ENCODE assay signal across 16 mouse cellular contexts in the genomic region with DNA sequence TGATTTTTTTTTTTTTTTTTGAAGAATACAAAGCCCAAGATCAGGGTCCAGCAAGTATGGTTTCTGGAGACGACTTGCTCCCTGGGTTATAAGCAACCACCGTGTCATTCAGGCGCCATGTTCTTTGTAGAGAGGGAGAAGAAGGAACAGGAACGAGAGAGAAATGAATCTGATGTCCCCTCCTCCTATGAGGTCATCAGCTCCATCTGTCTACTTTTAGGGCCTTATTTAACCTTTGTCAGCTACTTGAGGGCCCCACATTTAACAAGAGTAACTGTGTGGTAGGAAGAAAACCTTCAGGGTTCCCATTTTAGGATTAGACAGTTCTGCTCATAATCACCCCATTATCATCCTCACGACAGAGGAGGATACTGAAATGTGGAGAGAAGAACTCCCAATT. TPM values are rescaled to one million over a fixed set of nuclear protein-coding genes. Genes with fewer than 3 reads are reported as not detected.
DNase-seq lines count a peak whose midpoint lies in the region; TF ChIP-seq lines count a peak whose summit lies in the region.
"Had no signal": no experiment of that assay in that cellular context is flagged by ENCODE, and none has a peak within 500 bp of the region (broad histone marks: within the 10 kb centered on the region; RNA-seq: fewer than 3 reads in every experiment).

No protein-coding gene starts in this region.

- H3K27ac ChIP-seq in CH12.LX (ENCODE audit: insufficient read depth, low read depth): peak overlapping the region; percentile 98

- H3K9ac ChIP-seq in CH12.LX (ENCODE audit: insufficient read depth, low read depth): peak overlapping the region; percentile 99

- H3K27me3 ChIP-seq in CH12.LX (replicated peaks): no peaks in the 10 kb centered on the region
- H3K27me3 ChIP-seq: Patski had no signal

- TF ChIP-seq POLR2A in CH12.LX (IDR thresholded peaks at IDR 0.05; ENCODE audit: low read depth, low read length): peak; percentile 38; the same call in 1 of the 2 replicates

- intact Hi-C loops in heart, postnatal 10 days (cut with DNase I): no loop called here

- H3K79me2 ChIP-seq in CH12.LX (replicated peaks; ENCODE audit: control insufficient read depth, extremely low read depth, insufficient read depth, poor library complexity, severe bottlenecking): peaks cover 47% of the 10 kb centered on the region

- no peak for TF ChIP-seq CTCF in CH12.LX (conservative IDR thresholded peaks at IDR 0.05 in 1 of 2, IDR thresholded peaks at IDR 0.05 in 1 of 2; ENCODE audit: low read depth in 2 of 2, low read length in 2 of 2)

- in situ Hi-C loops in CH12.LX (cut with MboI; ENCODE audit: low pct_ligation_motif_present, low pct_unique_long_range_greater_than_20kb, low sequenced_read_pairs): no loop called here

- peak overlapping the region in 1 of 3 experiments; percentile 21 for H3K4me3 ChIP-seq in CH12.LX (replicated peaks in 1 of 3; ENCODE audit: low read depth in 2 of 3, low read length in 2 of 3, poor library complexity in 1 of 3)

- dilution Hi-C loops in CH12.LX (cut with MboI; ENCODE audit: extremely low pct_ligation_motif_present, extremely low pct_unique_long_range_greater_than_20kb, low sequenced_read_pairs): no loop called here

- TF ChIP-seq EP300 in CH12.LX (IDR thresholded peaks at IDR 0.05; ENCODE audit: low read length): peak; percentile 62

- H3K36me3 ChIP-seq in CH12.LX (replicated peaks in 1 of 2; ENCODE audit: control insufficient read depth in 1 of 2, insufficient read depth in 1 of 2, low read length in 1 of 2): peaks cover 8 to 24% of the 10 kb centered on the region in 2 experiments
- H3K36me3 ChIP-seq: G1E had no signal

- peaks cover 6 to 20% of the 10 kb centered on the region in 2 experiments; a peak in 3 of 4 replicates for H3K4me1 ChIP-seq in CH12.LX (ENCODE audit: control insufficient read depth in 1 of 2, insufficient read depth in 2 of 2)

- DNase-seq in CH12.LX (ENCODE audit: extremely low read depth): peak; percentile 90
- no peak for DNase-seq in heart, postnatal 10 days
- DNase-seq: adrenal gland, adult 2 months; adrenal gland, adult 8-10 months; adrenal gland, postnatal 10 days; adrenal gland, postnatal 14 days; adrenal gland, postnatal 25 days; adrenal gland, postnatal 36 days; B cell, adult 2 months; cerebellum, adult 11 months; cerebellum, adult 11-12 months; cerebellum, adult 18-20 months; cerebellum, adult 2 months; cerebellum, adult 8-10 months had no signal

- H3K9me3 ChIP-seq in CH12.LX (replicated peaks; ENCODE audit: low read length): no peaks in the 10 kb centered on the region

- TF ChIP-seq RAD21 in CH12.LX (IDR thresholded peaks at IDR 0.05; ENCODE audit: low read depth, low read length): no peak; the same call in 1 of the 2 replicates

- peak overlapping the region; percentile 99 for H3K4me2 ChIP-seq in CH12.LX (ENCODE audit: insufficient read depth, low read depth, poor library complexity, severe bottlenecking)

TF ChIP-seq in CH12.LX, 34 proteins besides CTCF, POLR2A, EP300 and RAD21:
- no peak for TF ChIP-seq USF1 (IDR thresholded peaks at IDR 0.05; ENCODE audit: low read depth, low read length)
- no peak for TF ChIP-seq CHD1 (IDR thresholded peaks at IDR 0.05; ENCODE audit: low read depth, low read length)
- TF ChIP-seq HCFC1 (IDR thresholded peaks at IDR 0.05; ENCODE audit: low read depth, low read length): peak; percentile 33; the same call in 1 of the 2 replicates
- peak; percentile 44; the same call in 1 of the 2 replicates for TF ChIP-seq MAFK (IDR thresholded peaks at IDR 0.05; ENCODE audit: insufficient replicate concordance, low read length)
- TF ChIP-seq JUN (IDR thresholded peaks at IDR 0.05; ENCODE audit: insufficient read depth, low read depth, low read length): peak; percentile 95
- TF ChIP-seq CHD2 (IDR thresholded peaks at IDR 0.05; ENCODE audit: low read length): no peak; the same call in 1 of the 2 replicates
- TF ChIP-seq MAZ (IDR thresholded peaks at IDR 0.05; ENCODE audit: low read depth, low read length): no peak
- TF ChIP-seq MYC (IDR thresholded peaks at IDR 0.05; ENCODE audit: low read depth, low read length): peak; percentile 56; the same call in 1 of the 2 replicates
- 0 out of 2 replicates have a peak, but pooled peaks have one; percentile 39 for TF ChIP-seq KAT2A (IDR thresholded peaks at IDR 0.05; ENCODE audit: insufficient replicate concordance, low read length)
- peak; percentile 47 for TF ChIP-seq ZNF384 (IDR thresholded peaks at IDR 0.05; ENCODE audit: low read depth, low read length)
- peak; percentile 45; the same call in 1 of the 2 replicates for TF ChIP-seq ETS1 (conservative IDR thresholded peaks at IDR 0.05; ENCODE audit: low read depth, low read length)
- no peak for TF ChIP-seq PAX5 (IDR thresholded peaks at IDR 0.05; ENCODE audit: low read length)
- TF ChIP-seq NELFE (IDR thresholded peaks at IDR 0.05; ENCODE audit: low read depth, low read length): peak; percentile 52; the same call in 1 of the 2 replicates
- TF ChIP-seq MXI1 (IDR thresholded peaks at IDR 0.05; ENCODE audit: low read depth, low read length): 0 out of 2 replicates have a peak, but pooled peaks have one; percentile 18
- peak; percentile 90 for TF ChIP-seq MEF2A (IDR thresholded peaks at IDR 0.05; ENCODE audit: borderline replicate concordance, low read depth, low read length)
- peak; percentile 39; the same call in 1 of the 2 replicates for TF ChIP-seq ELF1 (IDR thresholded peaks at IDR 0.05; ENCODE audit: low read depth, low read length)
- no peak for TF ChIP-seq USF2 (conservative IDR thresholded peaks at IDR 0.05; ENCODE audit: low read depth, low read length)
- TF ChIP-seq UBTF (IDR thresholded peaks at IDR 0.05; ENCODE audit: low read depth, low read length): no peak
- peak; percentile 90 for TF ChIP-seq JUND (conservative IDR thresholded peaks at IDR 0.05; ENCODE audit: low read depth, low read length)
- TF ChIP-seq E2F4 (IDR thresholded peaks at IDR 0.05; ENCODE audit: insufficient replicate concordance, low read depth, low read length): 0 out of 2 replicates have a peak, but pooled peaks have one; percentile 45
- 0 out of 2 replicates have a peak, but pooled peaks have one; percentile 46 for TF ChIP-seq BHLHE40 (IDR thresholded peaks at IDR 0.05; ENCODE audit: low read depth, low read length)
- peak; percentile 16; the same call in 1 of the 2 replicates for TF ChIP-seq SMC3 (IDR thresholded peaks at IDR 0.05; ENCODE audit: low read depth, low read length)
- TF ChIP-seq ZKSCAN1 (IDR thresholded peaks at IDR 0.05; ENCODE audit: borderline replicate concordance, low read depth, low read length): no peak
- peak; percentile 76 for TF ChIP-seq SIN3A (IDR thresholded peaks at IDR 0.05; ENCODE audit: low read length)
- TF ChIP-seq ZMIZ1 (IDR thresholded peaks at IDR 0.05; ENCODE audit: low read depth, low read length): no peak
- no peak for TF ChIP-seq RCOR1 (conservative IDR thresholded peaks at IDR 0.05; ENCODE audit: low read depth, low read length)
- TF ChIP-seq TCF12 (IDR thresholded peaks at IDR 0.05; ENCODE audit: low read depth, low read length): peak; percentile 75
- TF ChIP-seq POLR2AphosphoS2 (IDR thresholded peaks at IDR 0.05; ENCODE audit: low read depth, low read length): no peak; the same call in 1 of the 2 replicates
- TF ChIP-seq IRF4 (IDR thresholded peaks at IDR 0.05; ENCODE audit: low read depth, low read length): peak; percentile 75; the same call in 1 of the 2 replicates
- peak; percentile 92 for TF ChIP-seq TBP (conservative IDR thresholded peaks at IDR 0.05; ENCODE audit: low read depth, low read length)
- TF ChIP-seq NRF1 (IDR thresholded peaks at IDR 0.05; ENCODE audit: low read depth, low read length): no peak
- TF ChIP-seq MAX (IDR thresholded peaks at IDR 0.05; ENCODE audit: low read length): 0 out of 2 replicates have a peak, but pooled peaks have one; percentile 46
- no peak for TF ChIP-seq GABPA (IDR thresholded peaks at IDR 0.05; ENCODE audit: insufficient replicate concordance, low read depth, low read length)
- TF ChIP-seq ZC3H11A (IDR thresholded peaks at IDR 0.05; ENCODE audit: low read depth, low read length): no peak
TF ChIP-seq in CH12.LX: peak in this region for 20.

RNA-seq across cellular contexts. Expression of a gene that starts 34.5 kb away (rescaled TPM):
- total RNA-seq in CH12.LX (2012; rRNA removed) (123 and 128 TPM in 2 replicates), CH12.LX (2014; rRNA removed) (110 and 112 TPM in 2 replicates)
- 97.4 and 102 TPM in 2 replicates for polyA plus RNA-seq in CH12.LX (2012; ENCODE audit: insufficient read length, low read depth)
- total RNA-seq in heart, postnatal 10 days (2021): 10 to 100 TPM; 35.5 to 37.9 TPM
